Mouse (Mus musculus) kidney, adult 2 months (tissue): Measurements from ENCODE around the gene Dtnb.

Experiments
- CTCF ChIP-seq: fragments of 200-500 bp; conservative IDR thresholded peaks from 2 replicates; pipeline ENCODE4 v1.5.1; 2011; ENCODE audit warnings: low read depth, mild to moderate bottlenecking, control low read depth, low read length, moderate library complexity, mixed read lengths; ENCODE audit not compliant: insufficient read depth, insufficient read length
- POLR2A ChIP-seq: fragments of 200-500 bp; IDR thresholded peaks from one replicate; pipeline ENCODE4 v1.6.1; 2011; ENCODE audit warnings: low read depth, low read length, control low read depth

DNA sequence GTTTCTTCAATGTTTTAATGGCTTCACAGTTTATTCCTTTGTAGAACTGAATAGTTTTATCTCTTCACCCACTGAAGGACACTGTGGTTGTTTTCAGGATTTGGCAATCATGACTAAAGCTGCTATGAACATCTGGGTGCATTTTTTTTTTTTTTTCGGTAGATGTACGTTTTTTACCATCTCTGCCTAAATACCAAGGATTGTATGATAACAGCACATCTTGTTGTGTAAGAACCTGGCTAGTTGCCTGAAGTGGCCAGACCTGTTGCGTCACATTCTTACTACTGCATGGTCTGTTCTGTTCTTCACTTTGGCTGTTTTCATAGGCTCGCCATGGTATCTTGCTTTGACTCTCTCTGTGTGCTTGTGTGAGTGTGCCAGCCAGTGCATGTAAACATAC lies 10.4 kb downstream of the Dtnb start:
- TF ChIP-seq POLR2A (no peak), CTCF (no peak)
